Mouse (Mus musculus) G1E (cell line): ENCODE measurements around the gene Drd2.

Experiments used
- CTCF ChIP-seq: IDR thresholded peaks from 2 replicates; pipeline ENCODE4 v1.5.1; 2012; ENCODE audit warnings: low read depth, low read length, inconsistent platforms, mixed read lengths
- GATA1 ChIP-seq: IDR thresholded peaks from 2 replicates; pipeline ENCODE4 v1.6.1; 2012; ENCODE audit warnings: borderline replicate concordance, low read length, inconsistent platforms, mixed read lengths
- GATA2 ChIP-seq: IDR thresholded peaks from 2 replicates; pipeline ENCODE4 v1.6.1; 2012; ENCODE audit warnings: low read depth, low read length, inconsistent platforms, borderline replicate concordance
- POLR2AphosphoS5 ChIP-seq: IDR thresholded peaks from 2 replicates; pipeline ENCODE4 v1.6.1; 2012; ENCODE audit warnings: low read depth, low read length, inconsistent platforms; ENCODE audit not compliant: insufficient replicate concordance
- TAL1 ChIP-seq: conservative IDR thresholded peaks from 2 replicates; pipeline ENCODE4 v1.6.1; 2012; ENCODE audit warnings: low read depth, low read length, inconsistent platforms, mixed read lengths

DNA sequence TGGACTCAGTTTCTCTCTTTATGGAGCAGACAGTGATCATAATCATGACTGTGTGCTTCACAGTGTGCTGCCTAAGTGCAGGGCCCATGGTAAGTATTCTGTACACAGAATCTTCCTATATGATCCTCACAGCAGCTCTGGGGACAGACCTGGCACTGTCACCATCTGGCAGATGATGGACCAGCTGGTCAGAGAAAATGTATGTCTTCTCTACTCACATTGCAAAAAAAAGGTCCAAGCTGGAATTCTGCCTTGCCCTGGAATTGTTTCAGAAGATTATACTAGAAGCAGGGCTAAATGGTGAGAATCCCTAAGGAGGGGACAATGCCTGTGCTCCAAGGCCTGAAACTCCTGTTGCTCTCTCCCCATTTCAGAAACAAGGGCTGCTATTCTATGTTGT, 55.6 kb downstream of the Drd2 start:
- TF ChIP-seq CTCF = no peak
- TF ChIP-seq POLR2AphosphoS5 = no peak
- TF ChIP-seq GATA1 = no peak
- TF ChIP-seq TAL1 = no peak
- no peak for TF ChIP-seq GATA2
